Mouse (Mus musculus) MN1 (cell line): ENCODE measurements at regions not wholly inside any gene's neighbourhood (a gene's known extent, or its start where the extent isn't known, plus 50 kb on each side); places are given as distances from the start of the nearest gene placed in this dataset.
"Not testable (repeated sequence)": the region's sequence is repeated elsewhere in the genome, so short reads cannot be mapped to it uniquely, and the experiment has no call there.

Experiments used
- DNase-seq: peaks from one replicate; pipeline ENCODE4 v3.0.0-alpha.2; 2016; ENCODE audit warnings: low spot score

- no peak for DNase-seq
These were observed 140.2 kb upstream of the Tbl1xr1 start for GRCm38 (mm10) chr3:21936262-21936603.

- no peak for DNase-seq
These were observed 139.8 kb upstream of the Tbl1xr1 start for GRCm38 (mm10) chr3:21936616-21937015.

- DNase-seq, result no peak
These were observed 139.0 kb upstream of the Tbl1xr1 start for GRCm38 (mm10) chr3:21937281-21938035.

- DNase-seq, result peak; percentile 65
These were observed 138.2 kb upstream of the Tbl1xr1 start for GRCm38 (mm10) chr3:21938071-21938848.

GRCm38 (mm10) chr3:21939738-21940137 lies 136.7 kb upstream of the Tbl1xr1 start:
- DNase-seq, result no peak

GRCm38 (mm10) chr3:21941596-21941995 lies 134.9 kb upstream of the Tbl1xr1 start:
- DNase-seq, result no peak

- DNase-seq, result no peak
These were observed 133.5 kb upstream of the Tbl1xr1 start for GRCm38 (mm10) chr3:21942912-21943311.

GRCm38 (mm10) chr3:21945775-21946174 lies 130.7 kb upstream of the Tbl1xr1 start:
- no peak for DNase-seq

- DNase-seq, result no peak
These were observed 129.0 kb upstream of the Tbl1xr1 start for GRCm38 (mm10) chr3:21947320-21948073.

GRCm38 (mm10) chr3:21948074-21948659 lies 128.3 kb upstream of the Tbl1xr1 start:
- no peak for DNase-seq

- no peak for DNase-seq
These were observed 127.0 kb upstream of the Tbl1xr1 start for GRCm38 (mm10) chr3:21949459-21949858.

GRCm38 (mm10) chr3:21950571-21950970 lies 125.9 kb upstream of the Tbl1xr1 start:
- no peak for DNase-seq

GRCm38 (mm10) chr3:21951446-21952285 lies 124.8 kb upstream of the Tbl1xr1 start:
- DNase-seq, result no peak

- DNase-seq, result peak; percentile 36
These were observed 123.6 kb upstream of the Tbl1xr1 start for GRCm38 (mm10) chr3:21952695-21953415.

- DNase-seq, result no peak
These were observed 123.0 kb upstream of the Tbl1xr1 start for GRCm38 (mm10) chr3:21953416-21953810.

- no peak for DNase-seq
These were observed 120.8 kb upstream of the Tbl1xr1 start for GRCm38 (mm10) chr3:21955681-21956080.

GRCm38 (mm10) chr3:21957105-21957504 lies 119.3 kb upstream of the Tbl1xr1 start:
- DNase-seq, result not testable (repeated sequence)

- DNase-seq, result no peak
These were observed 117.7 kb upstream of the Tbl1xr1 start for GRCm38 (mm10) chr3:21958595-21959286.

GRCm38 (mm10) chr3:21961091-21961490 lies 115.4 kb upstream of the Tbl1xr1 start:
- DNase-seq, result no peak

GRCm38 (mm10) chr3:21961746-21962145 lies 114.7 kb upstream of the Tbl1xr1 start:
- no peak for DNase-seq
